Mouse (Mus musculus) yolk sac, embryonic 10.5 days (tissue): ENCODE data around the gene Ccdc63.

Experiments used
- DNase-seq: peaks from one replicate; pipeline ENCODE4 v3.0.0-alpha.2; 2017; ENCODE audit warnings: low spot score

The Ccdc63 gene

GRCm38 (mm10) chr5:122084470-122084869 lies 56.2 kb downstream of the Ccdc63 start:
- DNase-seq, result no peak

DNA sequence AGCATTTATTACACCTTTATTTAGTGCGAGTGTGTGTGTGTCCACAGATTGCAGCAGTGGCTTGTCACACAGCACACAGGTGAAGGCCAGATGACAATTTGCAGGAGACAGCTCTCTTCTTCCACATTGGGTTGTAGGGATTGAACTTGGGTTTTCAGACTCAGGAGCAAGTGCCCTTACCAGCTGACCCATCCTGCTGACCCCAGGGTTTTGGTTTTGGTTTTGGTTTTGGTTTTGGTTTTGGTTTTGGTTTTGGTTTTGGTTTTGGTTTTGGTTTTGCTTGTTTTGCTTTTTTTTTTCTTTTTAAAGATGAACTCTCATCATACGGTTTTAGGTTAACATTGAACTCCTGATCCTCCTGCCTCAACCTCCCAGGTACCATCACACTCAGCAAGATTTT lies 57.3 kb downstream of the Ccdc63 start:
- DNase-seq, result no peak

DNA sequence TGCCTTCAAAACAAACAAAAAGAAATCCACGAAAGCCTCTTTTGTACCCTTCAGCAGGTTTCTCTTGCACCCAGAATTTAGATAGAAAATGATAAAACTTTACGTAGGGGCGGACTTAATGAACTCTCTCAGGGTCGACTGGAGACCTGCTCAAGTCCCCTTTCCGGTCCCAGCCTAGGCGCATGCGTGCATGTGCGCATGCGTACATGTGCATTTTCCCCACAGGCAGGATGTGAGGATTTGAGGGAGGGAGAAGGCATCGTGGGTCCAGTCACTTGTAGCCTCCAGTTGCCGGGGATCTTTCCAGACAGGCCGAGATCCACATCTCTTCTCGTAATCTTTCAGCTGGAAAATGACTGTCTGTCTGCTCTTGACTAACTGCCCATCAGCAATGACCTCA lies 59.2 kb downstream of the Ccdc63 start:
- no peak for DNase-seq

- DNase-seq, result no peak
These were observed 59.7 kb downstream of the Ccdc63 start for GRCm38 (mm10) chr5:122080930-122081329.

GRCm38 (mm10) chr5:122079796-122080195 lies 60.8 kb downstream of the Ccdc63 start:
- DNase-seq, result no peak

DNA sequence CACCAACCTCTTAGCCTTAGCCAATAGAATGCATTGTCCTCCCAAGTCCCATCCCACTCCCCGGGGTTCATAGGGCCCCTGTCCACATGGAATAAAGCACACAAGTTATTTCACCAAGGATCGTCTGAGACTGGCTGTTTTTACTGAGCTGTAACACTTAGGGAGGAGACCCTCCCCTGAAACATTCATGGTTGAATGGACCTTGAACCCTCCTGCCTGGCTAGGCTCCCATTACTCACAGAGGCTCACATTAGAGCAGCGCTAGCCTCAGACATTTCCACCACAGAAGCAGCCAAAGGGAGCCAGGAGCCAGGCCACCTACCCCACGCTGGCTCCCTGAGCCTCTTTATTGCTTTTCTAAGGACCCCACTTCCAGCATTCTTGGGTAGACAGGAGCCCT lies 63.4 kb downstream of the Ccdc63 start:
- DNase-seq, result no peak

- no peak for DNase-seq
These were observed 64.9 kb downstream of the Ccdc63 start for GRCm38 (mm10) chr5:122075736-122076135.

- DNase-seq, result no peak
These were observed 68.6 kb downstream of the Ccdc63 start for GRCm38 (mm10) chr5:122071997-122072396.

GRCm38 (mm10) chr5:122070963-122071800 lies 69.4 kb downstream of the Ccdc63 start:
- DNase-seq, result no peak

DNA sequence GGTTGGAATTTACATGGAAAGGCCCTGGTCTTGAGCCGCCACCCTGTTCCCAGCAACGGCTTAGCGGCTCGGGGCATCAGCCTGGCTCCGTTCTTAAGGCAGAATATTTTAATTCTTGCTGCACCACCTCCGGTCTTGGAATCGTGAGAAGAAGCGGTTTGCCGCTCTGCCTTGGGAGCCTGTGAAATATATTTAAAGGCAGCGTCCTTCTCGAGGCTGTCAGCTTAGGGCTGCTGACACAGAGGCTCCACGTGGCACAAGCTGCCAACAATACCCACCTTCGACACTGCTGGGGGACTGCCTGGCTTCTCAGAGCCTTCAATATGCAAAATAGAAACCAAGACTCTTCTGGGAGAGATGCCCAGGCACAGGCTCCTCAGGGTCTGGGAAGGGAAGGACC lies 72.1 kb downstream of the Ccdc63 start:
- DNase-seq, result no peak

DNA sequence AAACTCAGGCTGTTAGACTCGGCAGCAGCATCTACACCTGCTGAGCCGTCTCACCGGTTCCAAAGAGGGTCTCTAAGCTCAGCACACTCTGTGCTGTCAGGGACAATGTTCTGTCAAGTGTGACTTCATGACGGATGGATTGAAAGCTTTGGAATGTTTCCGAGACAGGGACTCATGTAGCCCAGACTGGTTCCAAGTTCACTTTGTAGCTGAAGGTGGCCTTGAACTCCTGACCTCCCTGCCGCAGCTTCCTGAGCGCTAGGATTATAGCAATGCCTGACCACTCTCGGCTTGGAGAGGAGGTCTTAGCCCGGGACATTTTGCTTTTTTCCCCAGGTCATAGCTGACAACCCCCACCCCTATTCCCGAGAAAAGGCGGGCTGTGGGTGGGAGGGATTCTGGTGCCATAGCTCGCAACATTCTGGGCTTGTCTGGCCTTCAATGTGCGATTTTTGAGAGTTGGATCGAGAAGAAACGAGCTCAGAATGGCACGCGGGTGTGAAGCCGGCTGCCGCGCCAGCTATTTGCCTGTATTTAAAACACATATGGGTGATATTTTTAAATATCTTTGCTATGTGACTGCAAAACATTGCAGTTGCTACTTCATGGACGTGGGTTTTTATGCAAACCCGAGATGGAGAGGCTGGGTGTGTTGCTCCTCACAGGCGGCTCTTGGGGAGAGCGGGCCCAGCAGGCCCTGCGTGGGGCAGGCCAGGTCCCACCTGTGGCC lies 77.3 kb downstream of the Ccdc63 start:
- no peak for DNase-seq

DNA sequence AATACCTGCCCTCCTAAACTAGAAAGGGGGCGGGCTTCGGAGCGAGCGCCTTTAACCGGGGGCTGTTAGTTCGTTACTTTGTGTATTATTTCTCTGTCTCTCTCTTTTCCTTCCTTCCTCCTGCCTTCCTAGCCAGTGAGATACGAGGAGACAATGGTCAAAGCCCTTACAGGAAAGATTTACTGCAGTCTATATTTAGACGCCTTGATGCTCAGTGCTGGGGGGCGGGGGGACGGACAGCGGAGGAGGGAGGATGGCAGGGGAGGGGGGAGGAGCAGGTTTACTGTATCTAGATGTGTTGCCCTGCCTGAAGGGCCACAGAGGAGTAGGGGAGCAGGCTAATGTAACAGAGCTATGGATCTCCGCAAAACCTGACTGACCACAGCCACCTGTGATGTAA lies 78.1 kb downstream of the Ccdc63 start:
- DNase-seq, result no peak

DNA sequence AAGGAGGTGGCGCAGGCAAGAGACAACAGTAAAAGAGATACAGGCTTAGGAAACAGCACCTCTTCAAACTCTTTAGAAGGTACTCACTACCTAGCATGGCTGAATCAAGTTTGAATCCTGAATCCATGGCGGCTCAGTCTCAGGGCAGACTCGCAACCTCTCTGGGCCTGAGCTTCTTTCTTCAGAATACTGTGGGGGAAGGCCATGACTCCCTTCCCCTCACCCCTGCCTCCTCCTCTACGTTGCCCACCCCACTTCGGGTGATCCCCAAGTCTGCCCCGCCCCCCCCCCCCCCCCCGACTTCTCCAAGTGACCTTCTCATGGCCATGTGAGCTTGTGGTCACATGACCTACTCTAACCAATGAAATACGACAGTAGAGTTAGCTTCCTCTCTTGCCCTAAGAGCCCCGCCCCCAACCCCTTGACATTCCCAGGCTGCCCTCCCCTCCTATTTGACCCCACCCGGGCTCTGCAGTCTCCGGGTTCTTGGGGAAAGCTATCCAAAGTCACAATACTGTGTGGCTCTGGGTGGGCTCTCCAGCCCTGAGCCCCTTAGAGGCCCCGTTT lies 79.8 kb downstream of the Ccdc63 start:
- DNase-seq, result peak; percentile 15

DNA sequence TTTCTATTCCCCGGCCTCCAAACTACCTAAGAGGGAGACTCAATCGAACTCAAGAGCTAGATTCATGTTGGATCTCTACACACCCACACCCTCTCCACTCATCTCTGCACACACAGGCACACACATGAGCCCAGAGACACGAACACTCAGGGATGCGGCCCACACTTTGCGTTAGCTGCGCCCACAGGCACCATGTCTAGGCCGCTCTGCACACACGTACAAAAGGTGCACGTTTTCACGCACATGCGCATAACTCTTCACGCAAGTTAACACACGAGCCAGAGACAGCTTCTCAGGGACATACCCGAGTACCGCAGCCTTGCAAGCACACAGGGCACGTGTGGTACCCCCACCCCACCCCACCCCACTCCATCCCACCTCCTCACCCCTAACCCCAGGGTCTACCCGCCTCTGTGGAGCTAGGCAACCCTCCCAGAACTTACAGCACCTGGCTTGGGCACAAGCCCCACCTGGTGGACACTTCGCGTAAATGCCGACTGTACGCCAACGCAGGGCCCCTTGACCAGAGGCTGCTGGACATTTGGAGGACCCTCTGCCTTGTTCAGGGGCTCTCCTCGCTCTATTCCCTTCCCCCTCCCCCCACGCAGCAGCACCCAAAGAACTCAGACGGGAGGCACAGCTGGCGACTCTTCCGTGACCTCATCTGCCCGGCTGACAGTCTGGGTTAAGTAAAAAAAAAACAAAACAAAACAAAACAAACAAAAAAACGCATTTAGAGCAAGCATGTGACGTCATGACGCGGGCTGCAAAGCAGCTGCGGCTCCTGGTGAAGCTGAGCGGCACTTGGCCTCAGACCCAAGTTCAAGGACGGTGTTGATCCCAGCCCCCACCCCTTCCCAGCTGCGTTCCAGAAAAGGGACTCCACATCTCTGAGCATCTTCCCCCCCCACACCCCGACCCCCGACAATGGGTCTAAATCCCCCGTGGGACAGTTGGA lies 81.3 kb downstream of the Ccdc63 start:
- peak; percentile 49 for DNase-seq
